Mouse (Mus musculus): ENCODE results near the gene C130032M10Rik.
A peak's percentile ranks its signal among the peaks of the same experiment; 100 is the strongest.
"Not testable (repeated sequence)": the region's sequence is repeated elsewhere in the genome, so short reads cannot be mapped to it uniquely, and the experiment has no call there.

C130032M10Rik gene

GRCm38 (mm10) chr9:114520529-114520928, 5.0 kb downstream of the C130032M10Rik start:
- DNase-seq = not testable (repeated sequence)

- DNase-seq = no peak
These were observed 6.5 kb downstream of the C130032M10Rik start for GRCm38 (mm10) chr9:114522041-114522440.

GRCm38 (mm10) chr9:114522501-114522900, 7.0 kb downstream of the C130032M10Rik start:
- no peak for DNase-seq

GRCm38 (mm10) chr9:114525073-114525633, 9.7 kb downstream of the C130032M10Rik start:
- no peak for DNase-seq

GRCm38 (mm10) chr9:114525891-114526290, 10.4 kb downstream of the C130032M10Rik start:
- no peak for DNase-seq

GRCm38 (mm10) chr9:114526581-114526980, 11.1 kb downstream of the C130032M10Rik start:
- no peak for DNase-seq

- DNase-seq = no peak
These were observed 11.6 kb downstream of the C130032M10Rik start for GRCm38 (mm10) chr9:114527085-114527484.

GRCm38 (mm10) chr9:114527992-114528679, 12.6 kb downstream of the C130032M10Rik start:
- no peak for DNase-seq

- peak; percentile 30 for DNase-seq
These were observed 13.2 kb downstream of the C130032M10Rik start for GRCm38 (mm10) chr9:114528680-114529048.

GRCm38 (mm10) chr9:114531276-114531675, 15.8 kb downstream of the C130032M10Rik start:
- DNase-seq = no peak

- DNase-seq = no peak
These were observed 18.4 kb downstream of the C130032M10Rik start for GRCm38 (mm10) chr9:114533848-114534247.

- DNase-seq = no peak
These were observed 19.4 kb downstream of the C130032M10Rik start for GRCm38 (mm10) chr9:114534747-114535517.

GRCm38 (mm10) chr9:114536628-114537027, 21.1 kb downstream of the C130032M10Rik start:
- no peak for DNase-seq

GRCm38 (mm10) chr9:114538996-114539563, 23.6 kb downstream of the C130032M10Rik start:
- DNase-seq = no peak

GRCm38 (mm10) chr9:114541279-114541741, 25.8 kb downstream of the C130032M10Rik start:
- no peak for DNase-seq

- DNase-seq = no peak
These were observed 28.6 kb downstream of the C130032M10Rik start for GRCm38 (mm10) chr9:114543882-114544753.

- no peak for DNase-seq
These were observed 29.4 kb downstream of the C130032M10Rik start for GRCm38 (mm10) chr9:114544754-114545393.

- no peak for DNase-seq
These were observed 31.3 kb downstream of the C130032M10Rik start for GRCm38 (mm10) chr9:114546765-114547164.

- no peak for DNase-seq
These were observed 32.2 kb downstream of the C130032M10Rik start for GRCm38 (mm10) chr9:114547643-114548077.

GRCm38 (mm10) chr9:114548496-114548895, 33.0 kb downstream of the C130032M10Rik start:
- no peak for DNase-seq

GRCm38 (mm10) chr9:114549117-114549516, 33.6 kb downstream of the C130032M10Rik start:
- no peak for DNase-seq

GRCm38 (mm10) chr9:114550033-114550432, 34.5 kb downstream of the C130032M10Rik start:
- no peak for DNase-seq
